Mouse (Mus musculus): ENCODE data around the gene Tmem129. TPM values are rescaled to one million over a fixed set of nuclear protein-coding genes. Genes with fewer than 3 reads are reported as not detected.

Gene Tmem129
- 10 to 100 TPM; 22.4 to 25.7 (median 25.2) TPM for total RNA-seq (2022)

- DNase-seq (ENCODE audit: low spot score in 2 of 2) = peak; percentile 98 to 99
Measured at GRCm38 (mm10) chr5:33657787-33658663, at the start of gene Tmem129, which contains the start of gene Tacc3. TSS of gene Tmem129 (minus strand) at chr5:33658416. TSS of gene Tacc3 (plus strand) at chr5:33658128.

- DNase-seq (ENCODE audit: low spot score in 2 of 2) = no peak
Measured at GRCm38 (mm10) chr5:33707163-33707562, 48.9 kb upstream of the Tmem129 start.

GRCm38 (mm10) chr5:33706350-33706629 lies 48.1 kb upstream of the Tmem129 start:
- DNase-seq (ENCODE audit: low spot score in 2 of 2) = no peak

GRCm38 (mm10) chr5:33705612-33706349 lies 47.6 kb upstream of the Tmem129 start:
- DNase-seq (ENCODE audit: low spot score in 2 of 2) = no peak

- peak; percentile 62 to 81 for DNase-seq (ENCODE audit: low spot score in 2 of 2)
Measured at GRCm38 (mm10) chr5:33704945-33705611, 46.9 kb upstream of the Tmem129 start.

- no peak for DNase-seq (ENCODE audit: low spot score in 2 of 2)
Measured at GRCm38 (mm10) chr5:33703999-33704398, 45.8 kb upstream of the Tmem129 start.

- DNase-seq (ENCODE audit: low spot score in 2 of 2) = no peak
Measured at GRCm38 (mm10) chr5:33701832-33702231, 43.6 kb upstream of the Tmem129 start.

- DNase-seq (ENCODE audit: low spot score in 2 of 2) = no peak
Measured at GRCm38 (mm10) chr5:33700010-33700409, 41.8 kb upstream of the Tmem129 start.

GRCm38 (mm10) chr5:33698669-33699068 lies 40.5 kb upstream of the Tmem129 start:
- DNase-seq (ENCODE audit: low spot score in 2 of 2) = no peak

- peak; percentile 59 to 68 for DNase-seq (ENCODE audit: low spot score in 2 of 2)
Measured at GRCm38 (mm10) chr5:33697947-33698512, 39.8 kb upstream of the Tmem129 start.

- no peak for DNase-seq (ENCODE audit: low spot score in 2 of 2)
Measured at GRCm38 (mm10) chr5:33697534-33697933, 39.3 kb upstream of the Tmem129 start.

GRCm38 (mm10) chr5:33696430-33696829 lies 38.2 kb upstream of the Tmem129 start:
- no peak for DNase-seq (ENCODE audit: low spot score in 2 of 2)

GRCm38 (mm10) chr5:33695718-33696121 lies 37.5 kb upstream of the Tmem129 start:
- DNase-seq (ENCODE audit: low spot score in 2 of 2) = no peak

GRCm38 (mm10) chr5:33694848-33695717 lies 36.9 kb upstream of the Tmem129 start:
- DNase-seq (ENCODE audit: low spot score in 2 of 2) = peak; percentile 52 to 63

GRCm38 (mm10) chr5:33694461-33694847 lies 36.2 kb upstream of the Tmem129 start:
- no peak for DNase-seq (ENCODE audit: low spot score in 2 of 2)

- no peak for DNase-seq (ENCODE audit: low spot score in 2 of 2)
Measured at GRCm38 (mm10) chr5:33692393-33692792, 34.2 kb upstream of the Tmem129 start.

- no peak for DNase-seq (ENCODE audit: low spot score in 2 of 2)
Measured at GRCm38 (mm10) chr5:33689852-33690645, 31.8 kb upstream of the Tmem129 start.

GRCm38 (mm10) chr5:33689221-33689844 lies 31.1 kb upstream of the Tmem129 start:
- no peak for DNase-seq (ENCODE audit: low spot score in 2 of 2)

Data from layer of hippocampus, adult 8-10 months (tissue).